ENCODE assay signal across 32 mouse cellular contexts in genomic region chr9:118977425-118977824, GRCm38 (mm10). TPM values are rescaled to one million over a fixed set of nuclear protein-coding genes. Genes with fewer than 3 reads are reported as not detected.
A peak's percentile ranks its signal among the peaks of the same experiment; 100 is the strongest.
DNase-seq lines count a peak whose midpoint lies in the region; ATAC-seq lines count a peak whose summit lies in the region.
"Had no signal": no experiment of that assay in that cellular context is flagged by ENCODE, and none has a peak within 500 bp of the region (broad histone marks: within the 10 kb centered on the region; RNA-seq: fewer than 3 reads in every experiment).

No protein-coding gene starts in this region.

- H3K27me3 ChIP-seq in forebrain, embryonic 12.5 days = no peaks in the 10 kb centered on the region
- H3K27me3 ChIP-seq in forebrain, embryonic 16.5 days (replicated peaks; ENCODE audit: control insufficient read depth, insufficient read depth, low read length) = no peaks in the 10 kb centered on the region
- no peaks in the 10 kb centered on the region for H3K27me3 ChIP-seq in embryonic facial prominence, embryonic 10.5 days (replicated peaks; ENCODE audit: low read depth, poor library complexity, severe bottlenecking)
- H3K27me3 ChIP-seq in limb, embryonic 12.5 days = no peaks in the 10 kb centered on the region
- H3K27me3 ChIP-seq in hindbrain, embryonic 13.5 days = no peaks in the 10 kb centered on the region
- H3K27me3 ChIP-seq: embryonic facial prominence, embryonic 15.5 days; neural tube, embryonic 15.5 days had no signal

- 0 out of 2 replicates have a peak overlapping the region, but pooled peaks have one; percentile 6 for H3K27ac ChIP-seq in forebrain, embryonic 12.5 days
- H3K27ac ChIP-seq in forebrain, embryonic 16.5 days (ENCODE audit: low read length) = no peak overlapping the region
- H3K27ac ChIP-seq in embryonic facial prominence, embryonic 10.5 days (replicated peaks) = peak overlapping the region; percentile 57; the same call in 1 of the 2 replicates
- peak overlapping the region; percentile 98 for H3K27ac ChIP-seq in limb, embryonic 12.5 days
- no peak overlapping the region for H3K27ac ChIP-seq in hindbrain, embryonic 13.5 days
- H3K27ac ChIP-seq: embryonic facial prominence, embryonic 15.5 days; hindbrain, embryonic 14.5 days; liver, embryonic 14.5 days; macrophage; neural tube, embryonic 15.5 days; stomach, postnatal 0 days had no signal

- peaks cover 67% of the 10 kb centered on the region for H3K4me1 ChIP-seq in forebrain, embryonic 12.5 days
- H3K4me1 ChIP-seq in forebrain, embryonic 16.5 days (replicated peaks; ENCODE audit: control insufficient read depth, insufficient read depth, low read length) = peaks cover 35% of the 10 kb centered on the region
- H3K4me1 ChIP-seq in embryonic facial prominence, embryonic 10.5 days = peaks cover 84% of the 10 kb centered on the region
- H3K4me1 ChIP-seq in limb, embryonic 12.5 days (replicated peaks) = peaks cover 98% of the 10 kb centered on the region
- H3K4me1 ChIP-seq in hindbrain, embryonic 13.5 days (replicated peaks) = peaks cover 67% of the 10 kb centered on the region

- no peak overlapping the region for H3K9ac ChIP-seq in forebrain, embryonic 12.5 days
- H3K9ac ChIP-seq in forebrain, embryonic 16.5 days (replicated peaks; ENCODE audit: low read depth, low read length) = no peak overlapping the region
- H3K9ac ChIP-seq in limb, embryonic 12.5 days (replicated peaks) = no peak overlapping the region
- H3K9ac ChIP-seq in hindbrain, embryonic 13.5 days = no peak overlapping the region
- H3K9ac ChIP-seq: embryonic facial prominence, embryonic 15.5 days; hindbrain, embryonic 14.5 days; liver, embryonic 14.5 days; neural tube, embryonic 15.5 days had no signal

- ATAC-seq in forebrain, embryonic 12.5 days (ENCODE audit: low FRiP score) = no peak
- ATAC-seq in forebrain, embryonic 16.5 days = no peak
- no peak for ATAC-seq in limb, embryonic 12.5 days (ENCODE audit: insufficient number of reproducible peaks, insufficient read depth, low FRiP score, low TSS enrichment, low read depth)
- no peak for ATAC-seq in hindbrain, embryonic 13.5 days (ENCODE audit: low FRiP score)
- ATAC-seq: forebrain, embryonic 14.5 days; intestine, postnatal 0 days; lung, postnatal 0 days had no signal

- DNase-seq in left cerebral cortex, adult 18-20 months (ENCODE audit: low spot score in 2 of 2) = peak; percentile 40 to 59
- DNase-seq in left cerebral cortex, postnatal 36 days (ENCODE audit: low spot score in 2 of 2) = no peak
- no peak for DNase-seq in embryonic facial prominence, embryonic 10.5 days (ENCODE audit: low spot score)
- DNase-seq in heart, postnatal 25 days (ENCODE audit: low spot score) = no peak
- DNase-seq: adrenal gland, postnatal 10 days; cerebellum, adult 11 months; cerebellum, adult 9-10 months; cerebellum, postnatal 36 days; gastrocnemius, postnatal 10 days; heart, postnatal 14 days; kidney, adult 9 months; kidney, postnatal 14 days; liver; midbrain, embryonic 14.5 days; right cerebral cortex, postnatal 4 days; thymus, adult 18-20 months; thymus, postnatal 25 days had no signal

- no peak overlapping the region for H3K4me3 ChIP-seq in forebrain, embryonic 12.5 days (replicated peaks)
- no peak overlapping the region for H3K4me3 ChIP-seq in forebrain, embryonic 16.5 days (replicated peaks; ENCODE audit: low read length)
- H3K4me3 ChIP-seq in embryonic facial prominence, embryonic 10.5 days = no peak overlapping the region
- H3K4me3 ChIP-seq in limb, embryonic 12.5 days (replicated peaks) = no peak overlapping the region
- no peak overlapping the region for H3K4me3 ChIP-seq in hindbrain, embryonic 13.5 days
- H3K4me3 ChIP-seq: embryonic facial prominence, embryonic 15.5 days; neural tube, embryonic 15.5 days had no signal

- H3K36me3 ChIP-seq in forebrain, embryonic 12.5 days (replicated peaks) = no peaks in the 10 kb centered on the region
- H3K36me3 ChIP-seq in forebrain, embryonic 16.5 days (ENCODE audit: control insufficient read depth, insufficient read depth) = no peaks in the 10 kb centered on the region
- peaks cover 6% of the 10 kb centered on the region; the same call in 1 of the 2 replicates for H3K36me3 ChIP-seq in embryonic facial prominence, embryonic 10.5 days (replicated peaks)
- no peaks in the 10 kb centered on the region for H3K36me3 ChIP-seq in limb, embryonic 12.5 days
- H3K36me3 ChIP-seq in hindbrain, embryonic 13.5 days = no peaks in the 10 kb centered on the region
- H3K36me3 ChIP-seq: embryonic facial prominence, embryonic 15.5 days; G1E; neural tube, embryonic 15.5 days had no signal

- no peaks in the 10 kb centered on the region for H3K9me3 ChIP-seq in forebrain, embryonic 12.5 days
- H3K9me3 ChIP-seq in forebrain, embryonic 16.5 days (ENCODE audit: control insufficient read depth, low read length) = no peaks in the 10 kb centered on the region
- 0 out of 2 replicates have a peak, but pooled peaks cover 3% of the 10 kb centered on the region for H3K9me3 ChIP-seq in embryonic facial prominence, embryonic 10.5 days
- H3K9me3 ChIP-seq in limb, embryonic 12.5 days = peaks cover 3% of the 10 kb centered on the region; the same call in 1 of the 2 replicates
- H3K9me3 ChIP-seq in hindbrain, embryonic 13.5 days = no peaks in the 10 kb centered on the region
- H3K9me3 ChIP-seq: embryonic facial prominence, embryonic 15.5 days; neural tube, embryonic 15.5 days had no signal

- intact Hi-C loops in left cerebral cortex, postnatal 36 days (cut with DNase I) = loop anchor here (5.0 kb wide), 1 partner anchor 50 kb away; the partner anchor contains the start of gene Ctdspl
- intact Hi-C loops in heart, postnatal 25 days (cut with DNase I) = loop anchor here (5.0 to 10.0 kb wide), 2 partner anchors 50 to 57 kb away; partner anchors contain the start of gene Ctdspl

- H3K4me2 ChIP-seq in forebrain, embryonic 12.5 days = no peak overlapping the region
- H3K4me2 ChIP-seq in forebrain, embryonic 16.5 days (ENCODE audit: low read length) = no peak overlapping the region
- no peak overlapping the region for H3K4me2 ChIP-seq in limb, embryonic 12.5 days
- H3K4me2 ChIP-seq in hindbrain, embryonic 13.5 days = no peak overlapping the region
- H3K4me2 ChIP-seq: embryonic facial prominence, embryonic 15.5 days; hindbrain, embryonic 14.5 days; neural tube, embryonic 15.5 days had no signal

- WGBS in forebrain, embryonic 12.5 days = 98% methylated on average over 7 of the region's 7 CpGs
- 94% methylated on average over 7 of the region's 7 CpGs for WGBS in forebrain, embryonic 16.5 days
- WGBS in embryonic facial prominence, embryonic 10.5 days = 95% methylated on average over 7 of the region's 7 CpGs
- WGBS in limb, embryonic 12.5 days = 95% methylated on average over 7 of the region's 7 CpGs
- WGBS in hindbrain, embryonic 13.5 days = 97% methylated on average over 7 of the region's 7 CpGs

RNA-seq across cellular contexts. Expression of gene Ctdspl, which starts 51.2 kb away (rescaled TPM):
- polyA plus RNA-seq in forebrain, embryonic 12.5 days (2016; fragmentation: Nextera tagmentation; extraction: Ambion mirVana) = 9.0 and 9.6 TPM in 2 replicates
- polyA plus RNA-seq in forebrain, embryonic 16.5 days (2015; fragmentation: Nextera tagmentation; extraction: Ambion mirVana) = 7.2 and 8.8 TPM in 2 replicates
- total RNA-seq in left cerebral cortex, adult 18-20 months (2021) = 10 to 100 TPM; 34.4 to 35.5 TPM
- 10 to 100 TPM; 34.4 to 38.3 TPM for total RNA-seq in left cerebral cortex, postnatal 36 days (2021)
- polyA plus RNA-seq in embryonic facial prominence, embryonic 10.5 days (2016; fragmentation: Nextera tagmentation; extraction: Ambion mirVana) = 10.1 and 11.0 TPM in 2 replicates
- 19.2 and 19.9 TPM in 2 replicates for polyA plus RNA-seq in limb, embryonic 12.5 days (2016; fragmentation: Nextera tagmentation; extraction: Ambion mirVana)
- total RNA-seq in heart, postnatal 25 days (2021) = 10 to 100 TPM; 10.1 to 12.7 TPM
- 7.3 and 8.1 TPM in 2 replicates for polyA plus RNA-seq in hindbrain, embryonic 13.5 days (2015; fragmentation: Nextera tagmentation; extraction: Ambion mirVana)
- total RNA-seq: monocyte, adult 5-6 weeks had no signal
- polyA plus RNA-seq: G1E had no signal

Comparison
In these comparisons a context has a peak if more than half of its experiments do, and no peak if none do; other contexts are left out.
1. H3K27ac ChIP-seq: peak in forebrain, embryonic 12.5 days (single experiment), embryonic facial prominence, embryonic 10.5 days (single experiment) and limb, embryonic 12.5 days (single experiment); none in forebrain, embryonic 16.5 days (single experiment) and hindbrain, embryonic 13.5 days (single experiment).
2. DNase-seq: peak in left cerebral cortex, adult 18-20 months (2 of 2); none in left cerebral cortex, postnatal 36 days (0 of 2), embryonic facial prominence, embryonic 10.5 days (single experiment) and heart, postnatal 25 days (single experiment).